Mouse (Mus musculus) myocyte (in vitro differentiated cells): ENCODE data around the gene Larp4. TPM values are rescaled to one million over a fixed set of nuclear protein-coding genes. Genes with fewer than 3 reads are reported as not detected.

Experiments
- H3K27me3 ChIP-seq: one replicate; pipeline ENCODE4 v1.6.1; 2011; ENCODE audit not compliant: control insufficient read depth, insufficient read depth, insufficient read length
- H3K36me3 ChIP-seq: one replicate; pipeline ENCODE4 v1.6.1; 2011; ENCODE audit not compliant: control insufficient read depth, insufficient read depth
- H3K4me2 ChIP-seq: one replicate; pipeline ENCODE4 v1.6.1; 2011; ENCODE audit warnings: low read depth, control low read depth
- H3K4me3 ChIP-seq: one replicate; pipeline ENCODE4 v1.5.1; 2011; ENCODE audit warnings: mild to moderate bottlenecking, control low read depth, moderate library complexity
- H3K79me2 ChIP-seq: one replicate; pipeline ENCODE4 v1.6.1; 2011; ENCODE audit not compliant: control insufficient read depth, insufficient read depth
- H3ac ChIP-seq: one replicate; pipeline ENCODE4 v1.6.1; 2011; ENCODE audit not compliant: control insufficient read depth, insufficient read length
- CEBPB ChIP-seq: IDR thresholded peaks from 2 replicates; pipeline ENCODE4 v1.6.1; 2011; ENCODE audit warnings: mild to moderate bottlenecking, moderate library complexity; ENCODE audit not compliant: poor library complexity, insufficient read depth, severe bottlenecking
- E2F4 ChIP-seq: IDR thresholded peaks from one replicate; pipeline ENCODE4 v1.6.1; 2011; ENCODE audit warnings: mild to moderate bottlenecking, control low read depth, moderate library complexity; ENCODE audit not compliant: insufficient read depth
- MAX ChIP-seq: IDR thresholded peaks from one replicate; pipeline ENCODE4 v1.6.1; 2011; ENCODE audit warnings: low read depth, mild to moderate bottlenecking, control low read depth
- MYOD1 ChIP-seq, 3 experiments: IDR thresholded peaks; one replicate each; pipeline ENCODE4 v1.6.1; 2011; ENCODE audit warnings: control low read depth in 2 of 3, low read depth in 2 of 3, mild to moderate bottlenecking in 2 of 3, moderate library complexity in 1 of 3; ENCODE audit not compliant: insufficient read length in 2 of 3, control insufficient read depth in 1 of 3
- MYOG ChIP-seq, 3 experiments: IDR thresholded peaks; one replicate each; pipeline ENCODE4 v1.6.1; 2011; ENCODE audit warnings: control low read depth in 2 of 3, low read depth in 2 of 3, mild to moderate bottlenecking in 2 of 3; ENCODE audit not compliant: insufficient read length in 2 of 3, control insufficient read depth in 1 of 3, insufficient read depth in 1 of 3
- POLR2A ChIP-seq: IDR thresholded peaks from one replicate; pipeline ENCODE4 v1.6.1; 2011; ENCODE audit warnings: low read depth, mild to moderate bottlenecking, control low read depth, moderate library complexity; ENCODE audit not compliant: insufficient read length
- POLR2AphosphoS2 ChIP-seq: IDR thresholded peaks from one replicate; pipeline ENCODE4 v1.6.1; 2011; ENCODE audit warnings: low read depth, control low read depth; ENCODE audit not compliant: insufficient read length
- REST ChIP-seq: IDR thresholded peaks from one replicate; pipeline ENCODE4 v1.6.1; 2011; ENCODE audit warnings: mild to moderate bottlenecking, control low read depth, moderate library complexity; ENCODE audit not compliant: insufficient read depth, insufficient read length
- SRF ChIP-seq: IDR thresholded peaks from one replicate; pipeline ENCODE4 v1.6.1; 2011; ENCODE audit warnings: low read depth; ENCODE audit not compliant: control insufficient read depth, insufficient read length
- TCF12 ChIP-seq: IDR thresholded peaks from one replicate; pipeline ENCODE4 v1.6.1; 2011; ENCODE audit warnings: mild to moderate bottlenecking, control low read depth; ENCODE audit not compliant: poor library complexity, insufficient read depth, severe bottlenecking
- TCF3 ChIP-seq: IDR thresholded peaks from one replicate; pipeline ENCODE4 v1.6.1; 2011; ENCODE audit warnings: low read depth, control low read depth; ENCODE audit not compliant: insufficient read length
- USF1 ChIP-seq: IDR thresholded peaks from one replicate; pipeline ENCODE4 v1.6.1; 2011; ENCODE audit warnings: low read depth, mild to moderate bottlenecking, control low read depth, moderate library complexity
- polyA plus RNA-seq: library from polyadenylated mRNA; unstranded; fragments of >200 nt; fragmentation: generic; extraction: Trizol; gene quantifications from one replicate; pipeline ENCODE4 v1.2.1, GENCODE M21; 2012; ENCODE audit warnings: missing spikeins

Larp4 gene
- polyA plus RNA-seq, 1 experiment, result 15.9 TPM

DNA sequence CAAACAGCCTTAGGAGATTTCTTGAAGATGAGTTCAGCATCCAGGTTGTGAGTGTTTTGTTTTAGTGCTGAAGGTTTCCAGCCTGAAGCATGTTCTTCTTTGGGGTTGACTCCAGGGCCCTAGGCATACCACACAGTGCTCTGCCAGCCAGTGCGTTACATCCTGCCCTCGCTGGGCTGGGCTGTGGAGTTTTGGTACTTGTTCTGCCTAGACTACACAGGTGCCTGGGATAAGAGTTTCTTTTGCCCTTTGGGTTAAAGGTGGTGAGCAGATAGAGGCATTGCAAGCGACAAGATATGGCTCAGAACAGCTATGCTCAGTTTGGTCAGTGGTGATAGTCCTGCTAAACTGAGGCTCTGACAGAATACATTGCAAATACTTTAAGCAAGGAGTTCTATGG is 88.3 kb downstream of the Larp4 start:
- Histone ChIP-seq H3K27me3 (no peaks in the 10 kb centered on the region), H3ac (no peak overlapping the region), H3K36me3 (no peaks in the 10 kb centered on the region), H3K79me2 (peaks cover 15% of the 10 kb centered on the region), H3K4me3 (no peak overlapping the region), H3K4me2 (no peak overlapping the region)
- TF ChIP-seq MYOD1 (IDR thresholded peaks at IDR 0.05; ENCODE audit: control insufficient read depth in 1 of 3, insufficient read length in 2 of 3, low read depth in 2 of 3), result no peak
- TF ChIP-seq TCF12, result no peak
- TF ChIP-seq USF1, result no peak
- no peak for TF ChIP-seq MYOG (IDR thresholded peaks at IDR 0.05; ENCODE audit: control insufficient read depth in 1 of 3, insufficient read depth in 1 of 3, insufficient read length in 2 of 3, low read depth in 2 of 3)
- no peak for TF ChIP-seq E2F4
- TF ChIP-seq SRF, result no peak
- TF ChIP-seq TCF3, result no peak
- no peak for TF ChIP-seq POLR2A
- no peak for TF ChIP-seq REST
- TF ChIP-seq MAX, result no peak
- TF ChIP-seq CEBPB, result no peak
- TF ChIP-seq POLR2AphosphoS2, result no peak

DNA sequence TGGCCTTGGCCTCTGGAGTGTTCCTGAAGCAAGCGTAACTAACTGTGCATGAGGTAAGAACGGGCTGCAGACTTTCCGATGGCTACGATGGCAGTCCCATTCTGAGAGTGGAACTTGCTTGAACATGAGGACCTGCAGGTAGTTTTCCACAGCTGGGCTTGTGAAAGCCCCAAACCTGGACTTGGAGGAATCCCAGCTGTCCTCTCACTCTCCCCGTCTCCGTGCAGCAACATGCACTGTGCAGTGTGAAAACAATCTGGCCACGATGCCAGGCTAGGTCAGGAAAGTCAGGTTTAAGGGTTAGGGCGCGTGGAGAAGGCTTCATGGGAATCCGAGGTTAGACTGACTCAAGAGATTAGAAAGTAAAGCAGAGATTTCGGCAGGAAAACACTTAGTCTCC is 89.0 kb downstream of the Larp4 start:
- TF ChIP-seq USF1 (no peak), POLR2A (no peak), TCF3 (no peak), MAX (no peak), REST (no peak), CEBPB (no peak), POLR2AphosphoS2 (no peak), SRF (no peak), TCF12 (no peak), MYOG (IDR thresholded peaks at IDR 0.05; ENCODE audit: control insufficient read depth in 1 of 3, insufficient read depth in 1 of 3, insufficient read length in 2 of 3, low read depth in 2 of 3) (no peak), MYOD1 (IDR thresholded peaks at IDR 0.05; ENCODE audit: control insufficient read depth in 1 of 3, insufficient read length in 2 of 3, low read depth in 2 of 3) (no peak)
- H3K36me3 ChIP-seq, result no peaks in the 10 kb centered on the region
- no peak overlapping the region for H3K4me3 ChIP-seq
- no peak overlapping the region for H3K4me2 ChIP-seq
- peaks cover 21% of the 10 kb centered on the region for H3K79me2 ChIP-seq
- no peaks in the 10 kb centered on the region for H3K27me3 ChIP-seq
- H3ac ChIP-seq, result no peak overlapping the region

DNA sequence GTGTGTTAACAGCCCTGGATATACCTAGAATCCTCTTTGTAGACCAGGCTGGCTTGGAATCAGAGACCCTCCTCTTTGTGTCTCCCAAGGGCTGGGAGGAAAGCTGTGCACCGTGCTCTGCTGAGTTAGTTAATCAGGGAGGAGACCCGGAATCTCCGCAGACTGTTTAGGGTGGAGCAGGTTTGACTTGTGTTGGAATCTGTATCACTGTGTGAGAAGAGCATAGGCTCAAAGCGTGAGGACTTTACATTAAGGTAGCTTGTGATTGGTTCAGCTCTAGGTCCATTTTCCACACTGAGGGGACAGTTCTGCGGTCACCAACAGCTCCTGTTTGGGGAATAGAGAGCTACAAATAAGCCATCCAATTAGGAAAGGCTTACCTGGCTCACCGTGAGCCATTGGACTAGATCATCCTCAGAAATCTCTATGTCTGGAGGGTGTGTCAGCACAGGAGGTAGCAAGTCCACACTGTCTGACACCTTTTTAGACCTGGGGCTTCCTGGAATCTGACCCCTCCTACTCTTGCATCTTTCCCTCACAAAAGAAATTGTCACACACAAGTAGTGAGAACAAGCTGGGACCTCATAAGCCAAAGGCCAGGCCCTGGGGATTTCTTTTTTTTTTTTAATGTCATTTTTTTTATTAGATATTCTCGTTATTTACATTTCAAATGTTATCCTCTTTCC is 89.9 kb downstream of the Larp4 start:
- Histone ChIP-seq H3K4me2 (no peak overlapping the region), H3K4me3 (no peak overlapping the region), H3K27me3 (no peaks in the 10 kb centered on the region), H3K36me3 (no peaks in the 10 kb centered on the region), H3K79me2 (peaks cover 21% of the 10 kb centered on the region), H3ac (no peak overlapping the region)
- TF ChIP-seq USF1 (no peak), MAX (no peak), E2F4 (no peak), SRF (no peak), MYOD1 (IDR thresholded peaks at IDR 0.05; ENCODE audit: control insufficient read depth in 1 of 3, insufficient read length in 2 of 3, low read depth in 2 of 3) (no peak), POLR2AphosphoS2 (no peak), REST (no peak), TCF12 (no peak), CEBPB (no peak), TCF3 (no peak), MYOG (IDR thresholded peaks at IDR 0.05; ENCODE audit: control insufficient read depth in 1 of 3, insufficient read depth in 1 of 3, insufficient read length in 2 of 3, low read depth in 2 of 3) (no peak), POLR2A (no peak)

DNA sequence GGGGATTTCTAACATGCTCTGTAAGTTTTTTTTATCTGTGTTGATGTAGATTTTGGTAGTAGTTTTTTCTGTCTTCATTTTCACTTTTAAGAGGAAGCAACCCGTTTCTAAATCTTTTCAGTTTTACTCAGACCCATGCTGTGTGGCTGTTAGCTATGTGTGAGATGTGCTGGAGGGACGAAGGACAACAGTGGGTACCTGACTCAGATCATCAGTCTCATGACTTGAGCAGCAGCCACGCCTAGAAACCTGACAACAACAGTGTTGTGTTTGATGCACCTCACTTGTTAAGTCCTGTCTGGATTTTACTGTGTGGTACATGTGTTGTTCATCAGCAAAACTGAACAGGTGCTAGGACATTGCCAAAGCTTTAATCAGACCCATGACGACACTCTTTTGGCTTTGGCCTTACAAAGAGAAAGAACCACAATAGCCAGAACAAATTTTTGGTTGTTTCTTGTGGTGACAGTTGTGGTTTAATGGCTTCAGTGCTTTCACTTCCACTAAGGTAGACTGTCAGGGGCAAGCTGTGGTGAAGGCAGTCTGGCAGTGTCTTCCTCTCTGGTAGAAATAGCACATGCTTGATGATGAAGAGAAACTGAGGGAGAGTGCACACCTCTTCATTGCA is 90.8 kb downstream of the Larp4 start:
- Histone ChIP-seq H3ac (no peak overlapping the region), H3K4me2 (peak overlapping the region; percentile 25), H3K4me3 (no peak overlapping the region), H3K27me3 (no peaks in the 10 kb centered on the region), H3K79me2 (peaks cover 16% of the 10 kb centered on the region), H3K36me3 (no peaks in the 10 kb centered on the region)
- no peak for TF ChIP-seq TCF3
- peak; percentile 67; the same call in 1 of the 2 replicates for TF ChIP-seq CEBPB
- peak in 2 of 3 experiments; percentile 71 to 77 for TF ChIP-seq MYOD1 (IDR thresholded peaks at IDR 0.05; ENCODE audit: control insufficient read depth in 1 of 3, insufficient read length in 2 of 3, low read depth in 2 of 3)
